Mouse (Mus musculus): Measurements from ENCODE around the gene Cyyr1. TPM values are rescaled to one million over a fixed set of nuclear protein-coding genes. Genes with fewer than 3 reads are reported as not detected.

Cyyr1 gene
- polyA plus RNA-seq, 1 experiment from 2014 or later = 1.8 TPM

DNA sequence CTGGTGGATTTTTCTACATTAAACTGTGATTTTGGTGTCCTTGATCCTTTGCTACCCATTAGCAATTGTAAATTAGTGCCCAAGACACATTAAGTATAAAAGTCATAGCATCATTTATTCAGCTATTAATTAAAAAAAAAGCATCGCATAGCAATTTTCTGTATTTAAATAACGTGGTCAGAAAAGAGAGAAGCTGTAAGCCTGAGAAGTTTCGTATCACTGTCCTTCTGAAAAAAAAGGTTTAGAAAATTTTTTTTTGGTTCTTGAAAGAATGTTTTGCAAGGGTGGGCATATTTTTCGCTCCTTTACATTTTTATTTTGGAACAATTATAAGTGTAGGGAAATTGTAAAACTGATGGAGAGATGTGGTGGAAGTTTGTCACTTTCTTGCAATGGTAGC is 83.1 kb downstream of the Cyyr1 start:
- DNase-seq (ENCODE audit: low spot score) = no peak

DNA sequence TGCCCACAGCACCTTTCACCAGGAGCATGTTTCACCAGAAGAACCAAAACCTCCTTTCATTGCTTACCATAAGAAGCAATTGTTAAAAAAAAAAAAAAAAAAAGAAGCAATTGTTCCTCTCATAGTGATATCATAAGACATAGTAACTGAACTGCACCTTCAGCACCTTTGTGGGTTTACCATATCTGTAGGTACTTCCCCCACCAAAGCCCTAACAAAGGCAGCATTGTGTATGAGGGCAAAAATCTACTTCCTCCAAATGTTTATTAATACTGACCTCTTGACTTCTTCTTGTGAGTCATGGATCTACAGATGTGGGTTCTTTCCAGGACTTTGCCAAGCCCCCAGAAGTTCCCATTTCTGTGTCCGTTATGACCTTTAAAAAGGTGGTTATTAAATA is 98.2 kb downstream of the Cyyr1 start:
- DNase-seq (ENCODE audit: low spot score) = no peak

DNA sequence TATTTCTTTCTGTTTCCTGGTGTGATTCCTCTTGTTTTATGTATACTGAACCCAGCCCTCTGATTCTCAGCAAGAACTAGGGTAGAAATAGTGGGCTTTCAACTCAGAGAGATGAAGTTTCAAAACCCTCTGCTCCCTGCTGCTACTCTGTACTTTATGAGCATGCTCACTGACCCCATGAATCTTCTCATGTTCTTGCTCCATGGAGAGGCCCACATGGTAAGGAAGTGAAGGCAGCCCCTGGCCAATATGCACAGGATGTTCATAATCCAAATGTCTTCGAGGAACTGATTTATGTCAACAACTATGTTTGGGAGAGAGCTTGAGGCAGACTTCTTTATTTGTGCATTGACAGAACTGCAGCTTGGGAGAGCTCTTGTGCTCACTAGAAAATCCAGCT is 106.9 kb downstream of the Cyyr1 start:
- DNase-seq (ENCODE audit: low spot score) = no peak

DNA sequence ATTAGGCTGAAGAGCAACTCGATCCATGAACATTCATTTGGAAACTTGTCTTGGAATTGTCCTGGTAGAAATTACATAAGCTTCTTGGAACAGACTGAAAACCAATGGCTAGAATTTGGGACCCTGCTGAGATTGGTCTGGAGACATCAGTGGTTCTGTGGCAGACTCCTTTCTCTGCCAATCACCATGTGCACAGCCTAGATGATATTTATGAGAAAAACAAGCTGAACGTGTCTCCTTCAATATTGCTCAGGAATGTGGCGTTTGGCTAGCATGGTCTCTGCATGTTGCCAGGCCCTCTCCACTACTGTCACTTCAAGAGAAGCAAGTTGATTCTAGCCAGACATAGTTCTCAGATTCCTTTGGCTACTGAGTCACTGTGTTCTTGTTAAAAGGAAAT is 107.4 kb downstream of the Cyyr1 start:
- no peak for DNase-seq (ENCODE audit: low spot score)

DNA sequence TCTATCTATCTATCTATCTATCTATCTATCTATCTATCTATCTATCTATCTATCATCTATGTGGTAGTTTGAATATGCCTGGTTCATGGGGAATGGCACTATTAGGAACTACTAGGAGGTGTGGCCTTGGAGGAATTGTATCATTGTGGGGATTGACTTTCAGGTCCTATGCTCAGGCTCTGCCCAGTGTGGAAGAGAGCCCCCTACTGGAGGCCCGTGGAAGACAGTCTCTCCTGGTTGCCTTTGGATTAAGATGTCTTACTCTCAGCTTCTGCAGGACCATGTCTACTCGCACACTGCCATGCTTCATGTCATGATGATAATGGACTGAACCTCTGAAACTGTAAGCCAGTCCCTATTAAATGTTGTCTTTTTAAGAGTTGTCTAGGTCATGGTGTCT is 117.8 kb downstream of the Cyyr1 start:
- no peak for DNase-seq (ENCODE audit: low spot score)

DNA sequence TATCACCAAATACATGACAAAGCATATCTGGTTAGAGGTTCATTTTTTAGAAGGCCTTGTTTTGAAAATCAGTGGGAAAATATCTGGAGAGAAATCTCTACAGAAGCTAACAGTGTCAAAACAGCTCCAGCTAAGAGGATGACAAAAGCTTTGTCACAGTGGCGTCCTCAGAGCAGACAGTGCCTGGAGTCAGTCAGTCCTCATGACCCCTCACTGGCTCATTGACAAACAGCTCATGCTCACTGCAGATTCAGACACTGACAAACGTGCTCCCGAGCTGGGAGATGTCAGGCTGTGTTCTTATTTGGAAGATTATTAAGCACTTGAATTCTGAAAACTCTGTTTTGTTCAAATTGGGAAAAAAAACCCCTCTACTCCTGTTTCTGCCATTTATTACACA is 124.0 kb downstream of the Cyyr1 start:
- no peak for DNase-seq (ENCODE audit: low spot score)

DNA sequence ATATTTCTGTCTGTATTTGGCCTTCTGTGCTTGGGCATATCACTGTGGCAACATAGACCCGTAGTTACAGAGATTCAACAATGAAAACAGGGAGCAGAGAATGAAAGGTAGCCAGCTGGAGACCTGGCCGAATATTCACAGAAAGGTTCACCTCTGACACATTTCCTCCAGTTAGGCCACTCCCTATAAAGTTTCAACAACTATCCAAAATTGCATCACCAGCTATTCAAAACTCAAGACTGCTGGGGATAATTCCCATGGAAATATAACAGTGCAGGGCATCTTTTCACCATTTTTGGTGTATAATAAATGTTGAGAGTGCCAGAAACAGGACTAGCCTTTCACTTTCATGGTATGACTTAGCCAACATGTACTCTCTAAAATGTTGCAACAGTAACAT is 130.3 kb downstream of the Cyyr1 start:
- no peak for DNase-seq (ENCODE audit: low spot score)

DNA sequence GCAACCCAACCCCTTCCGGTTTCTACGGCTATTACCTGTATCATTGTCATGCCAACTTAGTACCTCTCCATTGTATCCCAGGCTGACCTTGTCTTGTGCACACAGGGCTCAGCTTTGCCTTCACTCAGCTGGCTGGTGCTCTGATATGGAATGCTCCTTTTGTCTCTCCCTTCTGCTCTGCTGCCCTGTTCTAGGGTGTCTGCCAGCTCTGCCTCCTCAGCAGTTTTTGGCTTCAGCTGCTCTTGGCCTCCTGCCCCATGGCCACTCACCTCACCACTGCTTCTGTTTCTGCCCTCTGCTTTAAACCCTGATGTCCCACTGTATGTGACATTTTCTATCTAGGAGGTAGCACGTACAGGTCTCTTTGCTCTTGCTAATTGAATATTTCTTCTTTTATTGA is 137.8 kb downstream of the Cyyr1 start:
- no peak for DNase-seq (ENCODE audit: low spot score)

DNA sequence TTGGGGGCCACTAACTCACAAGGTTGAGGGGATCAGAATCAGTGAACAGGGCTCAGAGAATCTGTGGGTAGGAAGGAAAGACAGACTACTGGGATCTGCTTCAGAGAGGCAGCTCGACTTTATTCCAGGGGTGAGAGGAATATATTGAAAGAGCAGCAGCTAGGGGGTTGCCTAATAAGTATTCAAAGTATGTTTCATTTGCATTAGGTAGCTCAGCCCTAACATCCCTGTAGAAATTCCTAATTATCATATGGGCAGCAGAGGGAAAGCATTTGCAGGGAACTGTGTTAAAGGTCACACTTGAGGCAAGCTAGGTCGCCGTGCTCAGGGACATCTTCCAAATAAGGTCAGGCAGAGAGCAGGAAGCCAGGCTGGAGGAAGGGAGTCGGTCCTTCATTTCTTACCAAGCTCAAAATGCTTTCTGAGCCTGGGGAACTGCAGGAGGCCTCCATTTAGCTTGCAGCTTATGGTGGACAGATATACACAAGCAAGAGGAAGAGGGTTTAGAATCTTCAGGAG is 159.7 kb downstream of the Cyyr1 start:
- no peak for DNase-seq (ENCODE audit: low spot score)

DNA sequence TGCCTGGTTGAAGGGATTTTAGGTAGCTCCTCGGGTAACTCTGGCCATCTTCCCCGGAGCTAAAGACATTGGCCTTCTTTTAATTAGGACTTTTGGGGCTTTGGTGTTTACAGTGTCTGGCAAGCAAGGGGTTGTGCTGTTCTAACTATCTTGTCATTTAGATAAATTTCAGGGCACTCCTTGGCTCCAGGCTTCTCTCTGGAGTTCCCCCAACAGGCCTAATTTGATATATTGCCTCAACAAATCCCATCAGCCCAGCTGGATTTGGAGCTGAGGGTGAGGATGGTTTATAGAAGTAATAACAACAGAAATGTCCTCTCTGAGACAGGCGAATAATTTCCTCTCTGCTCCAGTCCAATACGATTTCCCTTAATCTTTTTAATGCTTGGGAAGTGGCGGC is 166.4 kb downstream of the Cyyr1 start:
- no peak for DNase-seq (ENCODE audit: low spot score)

Other genes with a start within 250 kb of the Cyyr1 start
- gene Adamts1, start 249.7 kb upstream of the Cyyr1 start, polyA plus RNA-seq (2015; fragmentation: Nextera tagmentation; extraction: Ambion mirVana) = 2.3 and 3.2 TPM in 2 replicates

All from thymus, postnatal 0 days (tissue).